Mouse (Mus musculus) heart, embryonic 16.5 days (tissue): ENCODE measurements around the gene Scube3. TPM values are rescaled to one million over a fixed set of nuclear protein-coding genes. Genes with fewer than 3 reads are reported as not detected.

Source experiments
- ATAC-seq: fragments of 200-750 bp; cut with Nextera tagmentation; replicated peaks from 2 replicates; pipeline ENCODE4 v1.8.0; 2017; ENCODE audit warnings: moderate number of reproducible peaks; ENCODE audit not compliant: insufficient read depth, low FRiP score; ENCODE audit errors: extremely low read depth
- H3K27ac ChIP-seq: fragments of 300-500 bp; sonication (generic); 2 replicates; pipeline ENCODE4 v1.5.1; 2014; ENCODE audit warnings: mild to moderate bottlenecking, low read length, control low read depth, moderate library complexity
- H3K27me3 ChIP-seq: fragments of 300-500 bp; sonication (generic); 2 replicates; pipeline ENCODE4 v1.6.1; 2014; ENCODE audit warnings: low read length, mixed read lengths; ENCODE audit not compliant: control insufficient read depth, insufficient read depth
- H3K36me3 ChIP-seq: fragments of 300-500 bp; sonication (generic); 2 replicates; pipeline ENCODE4 v1.6.1; 2014; ENCODE audit not compliant: control insufficient read depth, insufficient read depth
- H3K4me1 ChIP-seq: fragments of 300-500 bp; sonication (generic); 2 replicates; pipeline ENCODE4 v1.6.1; 2014; ENCODE audit warnings: low read length, mixed read lengths; ENCODE audit not compliant: control insufficient read depth, insufficient read depth
- H3K4me2 ChIP-seq: fragments of 300-500 bp; sonication (generic); 2 replicates; pipeline ENCODE4 v1.6.1; 2014; ENCODE audit warnings: low read depth, mild to moderate bottlenecking, control low read depth, low read length
- H3K4me3 ChIP-seq: fragments of 300-500 bp; sonication (generic); 2 replicates; pipeline ENCODE4 v1.5.1; 2014; ENCODE audit warnings: mild to moderate bottlenecking, control low read depth, low read length
- H3K9ac ChIP-seq: fragments of 300-500 bp; sonication (generic); 2 replicates; pipeline ENCODE4 v1.6.1; 2014; ENCODE audit warnings: low read length, control low read depth
- H3K9me3 ChIP-seq: fragments of 300-500 bp; sonication (generic); replicated peaks from 2 replicates; pipeline ENCODE4 v1.6.1; 2016; ENCODE audit warnings: low read length; ENCODE audit not compliant: control insufficient read depth
- whole genome bisulfite sequencing: fragments of 180-500 bp; shearing (Covaris S2); extraction: QIAGEN DNeasy Blood & Tissue Kit; methylation state at CpG from one replicate; pipeline ENCODE4 v1.1.7; 2014; 5-methylcytosine and 5-hydroxymethylcytosine counted together
- polyA plus RNA-seq: library from polyadenylated mRNA; unstranded; fragments of >200 nt; fragmentation: Nextera tagmentation; extraction: Ambion mirVana; gene quantifications from 2 replicates; pipeline ENCODE4 v1.2.1, GENCODE M21; 2015

The Scube3 gene
- polyA plus RNA-seq, 1 experiment from 2014 or later, result 0.51 TPM

DNA sequence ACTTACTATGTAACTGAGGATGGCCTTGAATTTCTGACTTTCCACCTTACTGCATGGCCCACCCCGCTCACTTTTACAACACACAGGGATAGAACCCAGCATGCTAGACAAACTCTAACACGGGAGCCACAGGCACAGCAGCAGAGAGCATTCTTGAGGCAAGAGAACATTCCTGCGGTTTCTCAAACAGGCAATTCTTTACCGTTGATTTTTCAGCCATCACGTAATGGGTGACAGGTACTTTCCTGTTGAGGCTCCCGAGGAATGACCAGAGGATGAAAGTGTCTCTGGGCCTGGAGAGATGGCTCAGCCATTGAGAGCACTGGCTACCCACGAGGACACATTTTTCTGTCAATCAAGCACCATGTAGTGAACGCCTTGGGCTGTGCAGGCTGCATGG, 17.6 kb upstream of the Scube3 start:
- no peaks in the 10 kb centered on the region for H3K9me3 ChIP-seq
- 59% methylated on average over 8 of the region's 8 CpGs for WGBS
- H3K4me3 ChIP-seq, result no peak overlapping the region
- H3K36me3 ChIP-seq, result no peaks in the 10 kb centered on the region
- no peaks in the 10 kb centered on the region for H3K27me3 ChIP-seq
- no peaks in the 10 kb centered on the region; the same call in 1 of the 2 replicates for H3K4me1 ChIP-seq
- no peak overlapping the region for H3K9ac ChIP-seq
- ATAC-seq, result no peak
- H3K27ac ChIP-seq, result no peak overlapping the region
- H3K4me2 ChIP-seq, result no peak overlapping the region

DNA sequence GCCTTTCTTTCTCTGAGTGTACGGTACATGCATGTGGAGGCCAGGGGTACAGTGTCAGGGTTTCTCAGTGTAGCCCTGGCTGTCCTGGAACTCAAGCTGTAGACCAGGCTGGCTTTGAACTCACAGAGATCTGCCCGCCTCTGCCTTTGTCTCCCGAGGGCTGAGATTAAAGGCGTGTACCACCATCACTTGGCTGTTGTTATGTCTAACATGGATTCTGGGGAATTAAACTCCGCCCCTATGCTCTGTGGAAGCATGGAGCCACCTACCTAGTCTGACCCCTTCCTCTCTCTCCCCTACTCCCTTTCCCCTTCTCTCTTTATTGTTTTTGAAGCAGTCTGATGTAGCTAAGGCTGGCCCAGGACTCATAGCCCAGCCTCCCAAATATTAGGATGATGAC, 12.1 kb upstream of the Scube3 start:
- 87% methylated on average over 5 of the region's 5 CpGs for WGBS

DNA sequence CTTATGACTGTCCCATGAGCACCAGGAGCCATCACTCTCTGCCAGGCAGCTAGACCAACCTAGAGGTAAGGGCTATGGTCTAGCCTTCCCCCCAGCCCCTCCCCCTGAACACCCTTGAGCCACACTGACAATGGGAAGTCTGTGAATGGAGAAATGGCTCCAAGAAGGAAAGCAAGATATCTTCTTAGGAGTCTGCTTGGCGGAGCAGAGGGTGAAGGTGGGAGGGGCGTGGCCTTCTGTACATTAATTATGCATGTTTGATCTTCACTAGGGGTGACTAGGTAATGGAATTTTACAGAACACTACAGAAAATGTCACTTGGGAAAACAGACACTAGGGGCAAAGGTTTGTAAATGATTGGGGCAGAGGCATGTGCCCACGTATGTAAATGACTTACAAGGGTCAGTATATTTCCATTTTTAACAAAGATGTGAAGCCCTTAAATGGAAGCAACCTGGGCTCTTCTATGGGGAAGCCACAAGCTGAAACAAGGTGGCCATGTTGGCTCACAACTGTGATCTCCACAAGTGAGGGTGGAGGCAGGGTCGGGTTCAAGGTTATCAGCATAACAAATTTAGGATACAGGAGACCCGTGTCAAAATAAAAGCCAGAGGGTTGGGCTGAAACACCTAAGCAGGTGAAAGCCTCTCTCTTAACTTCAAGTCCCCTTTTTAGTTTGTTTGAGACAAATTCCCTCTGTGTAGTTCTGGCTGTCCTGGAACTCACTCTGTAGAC, 11.4 kb upstream of the Scube3 start:
- H3K4me1 ChIP-seq, result no peaks in the 10 kb centered on the region
- no peaks in the 10 kb centered on the region for H3K36me3 ChIP-seq
- no peak overlapping the region for H3K27ac ChIP-seq
- H3K27me3 ChIP-seq, result 0 out of 2 replicates have a peak, but pooled peaks cover 2% of the 10 kb centered on the region
- no peak overlapping the region for H3K9ac ChIP-seq
- no peak overlapping the region for H3K4me3 ChIP-seq
- no peak overlapping the region for H3K4me2 ChIP-seq
- no peaks in the 10 kb centered on the region for H3K9me3 ChIP-seq
- 61% methylated on average over 5 of the region's 5 CpGs for WGBS
- ATAC-seq, result no peak

More for the DNA sequence above, 12.1 kb upstream of the Scube3 start:
- Histone ChIP-seq H3K9ac (no peak overlapping the region), H3K27me3 (0 out of 2 replicates have a peak, but pooled peaks cover 2% of the 10 kb centered on the region), H3K27ac (no peak overlapping the region), H3K9me3 (no peaks in the 10 kb centered on the region), H3K4me3 (no peak overlapping the region), H3K4me2 (no peak overlapping the region), H3K4me1 (no peaks in the 10 kb centered on the region), H3K36me3 (no peaks in the 10 kb centered on the region)
- ATAC-seq, result no peak

DNA sequence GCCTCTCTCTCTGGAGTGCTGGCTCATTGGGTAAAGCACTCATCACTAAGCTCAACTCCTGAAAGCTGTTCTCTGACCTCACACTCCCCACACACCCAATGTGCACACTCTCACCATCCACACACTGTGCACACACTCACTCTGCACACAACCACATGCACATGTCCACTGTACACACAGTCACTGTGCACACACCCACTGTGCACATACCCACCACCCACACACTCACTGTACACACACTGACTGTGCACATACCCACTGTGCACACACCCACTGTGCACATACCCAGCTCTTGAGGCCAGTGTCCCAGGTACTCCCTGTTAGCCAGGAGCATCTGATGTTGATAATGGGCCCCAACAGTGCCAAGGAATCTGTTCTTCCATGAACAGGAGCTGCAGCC, 10.8 kb upstream of the Scube3 start:
- H3K27me3 ChIP-seq, result 0 out of 2 replicates have a peak, but pooled peaks cover 2% of the 10 kb centered on the region
- H3K9me3 ChIP-seq, result no peaks in the 10 kb centered on the region
- H3K27ac ChIP-seq, result no peak overlapping the region
- no peak for ATAC-seq
- no peak overlapping the region for H3K9ac ChIP-seq
- no peak overlapping the region for H3K4me3 ChIP-seq
- H3K36me3 ChIP-seq, result no peaks in the 10 kb centered on the region
- no peaks in the 10 kb centered on the region for H3K4me1 ChIP-seq
- no peak overlapping the region for H3K4me2 ChIP-seq

DNA sequence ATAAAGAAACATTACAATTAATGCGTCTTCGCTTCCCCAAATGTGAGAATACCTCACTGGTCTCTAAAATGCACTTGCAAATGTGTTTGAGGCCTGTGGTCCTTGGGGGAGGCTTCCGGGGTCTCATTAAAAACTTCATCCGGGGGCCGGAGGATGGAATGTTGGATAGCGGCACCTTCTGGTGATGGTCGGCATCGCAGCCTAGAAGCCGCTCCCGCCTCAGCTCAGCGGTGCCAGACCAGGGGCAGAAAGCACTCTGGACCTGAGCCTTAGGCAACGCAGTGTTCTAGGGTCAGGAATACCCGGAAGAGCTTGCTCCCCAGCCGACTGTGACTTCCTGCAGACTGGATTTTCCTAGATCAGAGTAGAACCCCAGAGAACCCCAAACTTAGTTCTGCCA, 8.7 kb upstream of the Scube3 start:
- ATAC-seq, result no peak; the same call in 1 of the 2 replicates
- peaks cover 6% of the 10 kb centered on the region; the same call in 1 of the 2 replicates for H3K4me1 ChIP-seq
- 0 out of 2 replicates have a peak, but pooled peaks cover 2% of the 10 kb centered on the region for H3K27me3 ChIP-seq
- WGBS, result 7% methylated on average over 14 of the region's 14 CpGs
- 0 out of 2 replicates have a peak overlapping the region, but pooled peaks have one; percentile 5 for H3K4me2 ChIP-seq
- no peak overlapping the region for H3K27ac ChIP-seq
- no peak overlapping the region for H3K4me3 ChIP-seq
- H3K36me3 ChIP-seq, result no peaks in the 10 kb centered on the region
- no peak overlapping the region for H3K9ac ChIP-seq
- H3K9me3 ChIP-seq, result no peaks in the 10 kb centered on the region

DNA sequence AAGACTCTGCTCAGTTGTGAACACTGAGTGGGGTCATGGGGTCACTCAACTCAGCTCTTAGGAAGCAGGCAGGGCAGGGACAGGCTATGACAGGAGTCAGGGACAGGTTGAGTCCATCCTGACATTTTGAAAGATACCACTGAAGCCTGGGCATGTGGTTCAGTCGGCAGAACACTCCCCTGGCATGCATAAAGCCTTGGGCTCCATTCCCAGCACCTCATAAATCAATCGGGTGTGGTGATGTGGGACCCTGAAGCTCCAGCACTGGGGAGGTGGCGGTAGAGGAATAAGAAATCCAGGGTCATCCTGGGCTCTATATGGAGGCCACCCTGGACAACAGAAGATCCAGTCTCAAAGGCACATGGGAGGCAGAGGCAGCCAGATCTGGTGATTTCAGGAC, 6.4 kb upstream of the Scube3 start:
- Histone ChIP-seq H3K4me2 (no peak overlapping the region), H3K9ac (no peak overlapping the region), H3K4me3 (no peak overlapping the region), H3K27me3 (peaks cover 15% of the 10 kb centered on the region), H3K4me1 (peaks cover 6% of the 10 kb centered on the region; the same call in 1 of the 2 replicates), H3K9me3 (no peaks in the 10 kb centered on the region), H3K27ac (no peak overlapping the region), H3K36me3 (no peaks in the 10 kb centered on the region)
- ATAC-seq, result no peak
- WGBS, result 69% methylated on average over 3 of the region's 3 CpGs

DNA sequence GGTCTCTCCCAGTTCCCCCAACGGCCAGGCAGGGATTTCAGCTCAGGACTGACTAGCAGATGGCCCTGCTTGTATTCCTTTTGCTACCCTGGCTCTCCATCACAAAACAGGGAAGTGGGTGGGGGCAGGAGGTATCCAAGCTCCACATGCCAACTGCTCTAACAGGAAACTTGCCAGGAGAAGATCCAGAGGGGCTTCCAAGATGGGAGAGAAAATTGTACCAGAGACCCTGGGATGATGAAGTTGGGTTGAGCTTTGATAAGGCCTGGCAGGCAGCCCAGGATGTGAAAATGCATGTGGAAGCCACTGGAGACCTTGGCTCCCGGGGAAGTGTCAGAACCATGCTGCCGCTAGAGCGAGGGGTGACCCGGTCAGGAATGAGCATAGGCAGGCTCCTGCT, 5.7 kb upstream of the Scube3 start:
- Histone ChIP-seq H3K4me2 (no peak overlapping the region), H3K9ac (no peak overlapping the region), H3K9me3 (no peaks in the 10 kb centered on the region), H3K36me3 (no peaks in the 10 kb centered on the region), H3K27me3 (peaks cover 22% of the 10 kb centered on the region), H3K27ac (no peak overlapping the region), H3K4me3 (no peak overlapping the region), H3K4me1 (peaks cover 6% of the 10 kb centered on the region; the same call in 1 of the 2 replicates)
- ATAC-seq, result no peak
- 9% methylated on average over 5 of the region's 5 CpGs for WGBS

DNA sequence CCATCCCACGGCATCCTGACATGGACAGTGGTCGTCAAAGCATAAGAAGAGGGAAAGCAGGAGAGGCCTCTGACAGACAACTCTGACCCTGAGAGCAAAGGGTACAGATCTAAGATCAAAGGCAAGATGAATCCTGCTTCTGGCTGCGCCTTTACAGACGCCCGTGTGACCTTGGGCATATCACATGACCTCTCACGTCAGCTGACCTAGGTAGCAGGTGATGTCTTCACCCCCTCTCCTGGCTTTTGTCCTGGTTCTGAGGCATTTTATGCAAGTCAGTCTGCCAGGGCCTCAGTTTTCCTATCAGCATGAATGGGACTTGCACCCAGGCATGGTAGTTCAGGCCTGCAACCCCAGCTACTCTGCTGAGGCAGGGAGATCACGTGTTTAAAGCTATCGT, 3.9 kb upstream of the Scube3 start:
- peaks cover 38% of the 10 kb centered on the region for H3K27me3 ChIP-seq
- H3K4me2 ChIP-seq, result no peak overlapping the region
- no peaks in the 10 kb centered on the region for H3K9me3 ChIP-seq
- no peak overlapping the region for H3K27ac ChIP-seq
- WGBS, result 84% methylated on average over 8 of the region's 8 CpGs
- peaks cover 17% of the 10 kb centered on the region for H3K4me1 ChIP-seq
- no peak overlapping the region for H3K9ac ChIP-seq
- H3K4me3 ChIP-seq, result no peak overlapping the region
- H3K36me3 ChIP-seq, result no peaks in the 10 kb centered on the region
- ATAC-seq, result no peak

DNA sequence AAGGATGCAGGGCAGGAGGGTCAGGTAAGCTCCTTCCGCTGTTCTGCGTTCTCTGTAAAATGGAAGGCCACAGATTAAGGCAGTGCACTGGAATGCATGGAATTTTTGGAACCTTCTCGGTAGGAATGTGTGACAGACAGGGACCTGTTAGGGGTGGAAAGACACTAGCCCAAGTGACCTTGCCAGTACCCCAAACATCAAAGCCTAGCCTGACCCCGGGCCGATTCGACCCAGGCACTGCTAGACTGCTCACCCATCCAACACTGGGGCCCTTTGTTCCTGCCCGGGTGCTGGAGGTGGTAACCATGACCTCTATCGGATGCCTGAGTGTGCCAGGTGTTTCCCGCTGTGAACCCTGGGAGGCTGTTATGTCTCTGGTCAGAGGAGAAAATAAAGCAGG, 3.3 kb upstream of the Scube3 start:
- ATAC-seq, result no peak
- Histone ChIP-seq H3K27ac (no peak overlapping the region), H3K9ac (no peak overlapping the region), H3K4me1 (peaks cover 22% of the 10 kb centered on the region), H3K4me3 (no peak overlapping the region), H3K4me2 (no peak overlapping the region), H3K9me3 (no peaks in the 10 kb centered on the region), H3K27me3 (peaks cover 42% of the 10 kb centered on the region), H3K36me3 (no peaks in the 10 kb centered on the region)
- WGBS, result 53% methylated on average over 9 of the region's 9 CpGs
